Mouse (Mus musculus): Measurements from ENCODE around the gene Kcnk10.
A peak's percentile ranks its signal among the peaks of the same experiment; 100 is the strongest.

Gene Kcnk10

DNA sequence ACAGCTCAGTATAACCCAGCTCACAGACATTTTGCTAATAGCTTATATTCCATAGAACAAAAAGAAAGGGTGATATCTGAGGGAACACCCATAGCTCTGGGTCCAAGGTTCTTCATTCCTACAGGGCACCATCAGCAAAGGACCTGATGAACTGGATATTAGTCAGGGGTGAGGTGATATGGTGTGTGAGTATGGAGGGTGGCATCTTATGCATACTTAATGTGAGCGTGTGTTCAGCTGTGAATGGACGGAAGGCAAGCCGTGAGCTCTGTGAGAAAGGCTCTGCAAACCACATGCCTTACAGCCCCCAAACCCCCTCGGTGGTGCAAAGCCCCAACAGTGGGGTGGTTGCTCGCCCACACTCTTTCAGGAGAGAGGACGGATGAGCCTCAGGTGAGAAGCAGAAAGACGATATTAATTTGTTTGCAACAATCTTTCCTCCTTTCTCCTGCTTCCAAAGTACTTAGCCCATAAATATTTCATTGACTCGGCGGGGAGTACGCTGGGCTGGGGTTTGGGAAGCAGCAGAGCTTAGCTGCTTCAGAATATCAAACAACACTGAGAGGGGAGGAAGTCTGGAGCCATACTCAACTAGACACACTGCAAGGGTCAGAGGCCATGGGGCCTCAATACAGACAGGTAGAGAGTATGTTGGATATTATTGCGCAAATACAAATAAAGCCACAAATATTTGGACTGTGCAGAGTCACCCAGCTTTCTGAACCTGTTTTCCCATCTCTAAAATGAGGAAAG is 76.4 kb downstream of the Kcnk10 start:
- DNase-seq: peak; percentile 66

DNA sequence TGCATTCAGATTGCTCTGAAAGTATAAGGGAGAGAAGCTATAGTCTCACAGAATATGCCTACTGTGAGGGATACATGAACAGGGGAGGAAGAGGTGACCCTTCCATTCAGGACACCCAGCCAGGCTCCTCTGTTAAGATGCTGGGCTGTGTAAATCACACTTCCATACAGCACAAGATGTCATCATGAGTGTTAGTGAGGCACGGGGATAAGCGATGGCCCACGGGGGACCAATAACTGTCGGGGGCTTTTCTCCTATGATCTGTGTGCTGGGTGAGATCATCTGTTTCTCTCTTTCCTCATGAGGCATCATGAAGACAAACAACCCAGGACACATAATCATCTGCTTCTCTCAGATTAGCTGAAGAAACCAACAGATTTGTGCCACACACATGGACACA is 77.1 kb downstream of the Kcnk10 start:
- DNase-seq: peak; percentile 67

DNA sequence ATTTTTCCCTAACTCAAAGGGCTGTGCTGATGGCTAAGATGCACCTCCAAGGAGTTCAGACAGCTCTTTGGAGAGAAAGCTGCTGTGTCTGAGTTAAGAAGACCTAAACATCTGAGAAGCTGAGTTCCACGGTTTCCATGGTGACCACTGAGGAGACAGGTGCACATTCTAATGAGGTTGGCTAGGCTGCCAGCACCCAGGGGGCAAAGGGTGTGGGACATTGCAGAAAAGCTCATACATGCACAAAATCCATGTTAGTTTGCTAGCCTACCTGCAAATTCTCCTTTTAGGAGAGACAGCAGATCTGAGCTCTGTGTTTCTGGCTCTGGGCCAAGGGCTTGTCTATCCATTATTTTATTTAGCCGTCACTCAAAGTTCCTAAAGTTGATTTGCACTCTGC is 96.7 kb downstream of the Kcnk10 start:
- no peak for DNase-seq

DNA sequence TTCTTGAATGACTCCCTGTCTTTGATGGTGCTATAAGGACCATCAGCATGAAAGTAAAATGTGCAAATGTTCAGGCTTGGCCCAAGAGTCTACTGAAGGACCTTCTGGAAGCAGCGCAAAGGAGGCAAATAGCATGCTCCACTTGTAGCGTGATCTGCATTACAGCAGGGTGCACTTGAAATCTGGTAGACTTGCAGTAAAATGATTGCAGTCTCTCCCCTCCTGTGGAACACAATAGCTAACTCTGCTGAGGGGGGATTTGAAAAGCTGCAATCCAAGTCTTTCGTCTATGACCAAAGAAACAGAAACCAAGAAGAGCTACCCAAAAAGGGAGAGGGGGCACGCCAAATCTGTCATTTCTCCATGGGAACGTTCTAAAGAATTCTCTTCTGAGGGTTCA is 97.1 kb downstream of the Kcnk10 start:
- DNase-seq: peak; percentile 56

DNA sequence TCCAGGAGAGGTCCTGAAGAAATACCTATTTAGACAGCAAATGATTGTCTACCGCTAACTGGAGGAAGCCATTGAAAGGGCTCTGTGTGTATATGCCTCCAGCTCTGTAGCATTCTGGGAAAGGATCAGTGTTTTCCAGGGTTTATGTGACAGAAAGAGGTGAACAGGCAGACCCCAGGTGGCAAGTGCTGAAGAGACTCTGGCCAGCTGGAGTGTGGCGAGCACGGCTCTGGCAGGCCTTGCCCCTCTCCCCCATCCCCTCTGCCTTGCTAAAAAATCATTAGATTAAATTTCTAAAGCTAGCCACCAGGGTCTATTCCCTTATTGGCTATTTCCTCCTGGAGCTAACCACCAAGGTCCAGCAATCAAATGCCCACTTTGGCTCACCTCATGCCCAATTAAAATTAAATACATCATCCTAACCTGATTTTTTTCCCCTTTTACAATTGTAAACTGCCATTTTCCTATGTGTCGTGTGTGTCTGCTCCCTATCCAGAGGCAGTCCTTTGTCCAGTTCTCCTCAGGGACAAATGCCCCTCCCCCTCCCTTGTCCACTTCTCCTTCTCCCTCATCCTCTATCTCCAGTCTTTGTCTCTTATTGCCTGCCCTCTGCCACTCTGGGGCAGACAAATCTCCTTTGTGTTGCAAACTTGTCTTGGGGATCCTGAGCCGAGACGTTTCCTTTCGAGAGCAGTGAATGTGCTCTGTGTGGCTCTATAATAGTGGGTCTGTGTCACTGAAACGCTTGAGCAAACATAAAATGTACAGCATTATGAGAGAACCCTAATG is 100.2 kb downstream of the Kcnk10 start:
- DNase-seq: peak; percentile 46

DNA sequence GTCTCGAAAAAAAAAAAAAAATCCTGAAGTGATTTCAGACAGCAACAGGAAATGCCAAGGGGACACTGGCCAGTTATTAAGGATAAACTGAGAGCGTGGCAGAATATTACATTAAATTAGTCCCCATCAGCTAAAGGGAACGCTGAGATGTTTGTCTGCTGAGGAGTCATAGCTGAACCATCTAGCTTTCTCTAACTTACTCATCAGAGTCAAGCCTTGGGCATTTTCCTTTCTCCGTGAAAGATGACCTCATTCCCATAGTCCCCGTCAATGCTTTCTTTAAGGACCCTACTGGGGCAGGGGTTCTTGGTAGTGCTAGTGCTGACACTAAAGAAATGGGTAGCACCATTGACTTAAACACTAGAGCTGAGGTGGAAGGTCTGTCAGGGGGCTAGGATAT is 106.9 kb downstream of the Kcnk10 start:
- peak; percentile 8 for DNase-seq

DNA sequence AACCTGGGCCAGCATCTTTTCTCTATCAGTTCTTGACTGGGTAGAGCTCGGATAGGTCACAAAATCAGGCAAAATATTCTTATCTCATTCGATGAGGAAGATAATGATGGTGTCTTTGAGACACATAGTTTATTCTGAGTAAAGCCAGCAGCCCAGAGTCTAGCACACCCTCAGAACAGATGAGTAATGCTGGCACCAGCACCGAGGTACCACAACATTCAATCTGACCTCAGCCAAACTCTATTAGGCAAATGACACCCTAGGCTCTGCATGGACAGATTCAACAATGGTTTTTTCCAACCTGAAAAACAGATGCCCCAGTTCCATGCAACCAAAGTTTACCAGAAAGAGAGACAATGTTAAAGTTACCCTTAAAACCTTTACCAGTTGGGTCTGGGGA is 108.0 kb downstream of the Kcnk10 start:
- peak; percentile 57 for DNase-seq

DNA sequence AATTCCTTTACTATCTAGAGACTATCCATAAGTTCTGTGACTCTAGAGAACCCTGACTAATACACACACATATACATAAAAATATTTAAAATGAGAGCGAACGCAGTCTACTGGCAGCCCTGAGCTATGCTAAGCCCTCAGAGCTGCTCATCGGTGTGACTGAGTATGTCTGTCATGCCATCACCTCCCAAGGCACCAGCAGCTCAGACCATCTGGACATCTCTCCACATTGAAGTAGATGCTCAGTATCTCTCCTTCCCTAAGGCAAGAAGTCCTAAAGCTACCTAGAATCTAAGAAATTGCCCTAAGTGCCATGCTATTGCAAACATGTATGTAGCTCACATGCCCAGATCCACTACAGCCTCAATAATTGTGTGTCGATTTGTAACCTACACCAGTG is 110.3 kb downstream of the Kcnk10 start:
- DNase-seq: peak; percentile 30

DNA sequence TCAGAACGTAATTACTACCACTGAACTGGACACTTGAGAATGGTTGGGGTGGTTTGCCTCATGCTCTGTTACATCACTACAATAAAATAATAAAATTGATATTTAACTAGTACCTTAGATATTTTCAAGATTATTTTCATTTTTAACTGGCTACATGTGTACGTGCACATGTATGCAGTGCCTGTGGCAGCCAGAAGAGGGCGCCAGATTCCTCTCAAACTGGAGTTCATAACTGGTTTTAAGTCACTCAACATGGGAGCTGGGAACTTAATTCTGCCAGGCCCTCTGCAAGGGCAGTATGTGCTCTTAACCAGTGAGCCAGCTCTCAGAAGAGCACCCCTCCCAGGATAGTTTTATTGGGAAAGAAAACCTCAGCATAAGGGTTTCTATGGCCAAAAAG is 118.2 kb downstream of the Kcnk10 start:
- DNase-seq: peak; percentile 60

DNA sequence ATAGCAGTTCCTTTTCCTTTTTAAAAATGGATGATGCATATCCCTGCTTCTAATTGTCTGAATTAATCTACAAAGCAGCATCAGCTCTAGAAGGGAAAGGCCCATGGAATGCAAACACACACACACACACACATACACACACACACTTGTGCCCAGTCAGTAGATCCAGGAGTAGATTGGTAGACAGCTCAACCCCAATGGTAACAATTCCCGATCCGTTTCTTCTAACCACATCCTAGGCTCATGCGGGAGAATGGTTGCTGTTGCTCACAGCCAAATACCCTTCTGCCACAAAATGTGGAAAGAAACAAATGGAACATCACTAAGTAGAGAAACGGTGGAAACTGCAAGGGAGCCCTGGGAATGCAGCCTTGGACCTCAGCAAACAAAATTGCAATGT is 119.2 kb downstream of the Kcnk10 start:
- peak; percentile 19 for DNase-seq

DNA sequence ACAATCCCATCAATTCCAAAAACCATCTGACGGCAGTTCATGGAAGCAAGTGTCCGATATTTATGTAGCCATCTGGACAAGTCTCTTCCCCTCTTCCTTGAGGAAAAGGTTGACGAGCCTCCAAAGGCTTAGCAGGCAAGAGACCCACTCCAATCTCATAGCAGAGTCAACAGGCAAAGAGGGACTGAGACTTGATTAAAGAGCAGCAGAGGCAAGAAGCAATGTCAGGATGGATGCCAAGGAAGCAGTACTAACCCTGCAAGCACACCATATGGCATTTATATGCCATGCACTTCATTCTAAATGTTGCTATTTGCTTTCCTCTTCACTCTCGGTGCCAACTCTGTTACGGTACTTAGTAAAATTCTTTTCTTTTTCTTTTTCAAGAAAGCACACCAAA is 119.6 kb downstream of the Kcnk10 start:
- no peak for DNase-seq

DNA sequence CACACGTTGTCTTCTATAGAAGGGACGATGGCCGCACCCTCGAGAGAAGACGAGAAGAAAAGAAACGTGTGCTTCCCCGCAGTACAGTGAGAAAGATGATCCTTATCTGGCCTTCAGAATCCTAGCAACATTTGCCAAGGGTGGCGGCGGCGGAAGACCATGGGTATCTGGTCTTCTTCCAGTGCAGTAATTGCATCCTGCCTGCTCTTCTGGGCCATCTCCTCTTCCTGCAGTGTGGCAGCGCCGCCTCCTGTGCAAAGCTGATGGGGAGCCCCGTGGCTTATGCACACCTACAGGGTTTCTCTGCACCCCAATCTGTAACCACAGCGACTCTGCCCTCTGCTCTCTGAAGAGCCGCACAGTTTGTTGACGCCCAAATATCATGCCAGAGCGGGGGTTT is 124.9 kb downstream of the Kcnk10 start:
- no peak for DNase-seq

DNA sequence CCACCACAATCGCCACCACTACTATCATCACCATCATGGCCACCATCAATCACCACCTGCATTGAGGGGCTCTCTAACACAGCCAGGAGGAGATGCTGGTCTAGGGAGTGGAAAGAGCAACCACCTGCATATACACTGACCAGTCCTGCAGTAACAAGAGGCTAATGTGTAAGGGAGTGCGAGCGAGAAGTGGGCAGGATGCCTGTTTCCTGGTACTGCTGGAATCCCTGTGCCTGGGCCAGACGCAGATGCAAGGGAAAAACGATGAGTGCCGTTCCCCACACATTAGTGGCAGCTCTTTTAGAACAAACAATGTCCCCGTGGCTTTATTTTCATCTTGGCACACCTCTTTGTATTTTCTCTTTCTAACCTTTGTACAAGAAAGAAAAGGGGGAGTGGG is 125.5 kb downstream of the Kcnk10 start:
- DNase-seq: peak; percentile 81

DNA sequence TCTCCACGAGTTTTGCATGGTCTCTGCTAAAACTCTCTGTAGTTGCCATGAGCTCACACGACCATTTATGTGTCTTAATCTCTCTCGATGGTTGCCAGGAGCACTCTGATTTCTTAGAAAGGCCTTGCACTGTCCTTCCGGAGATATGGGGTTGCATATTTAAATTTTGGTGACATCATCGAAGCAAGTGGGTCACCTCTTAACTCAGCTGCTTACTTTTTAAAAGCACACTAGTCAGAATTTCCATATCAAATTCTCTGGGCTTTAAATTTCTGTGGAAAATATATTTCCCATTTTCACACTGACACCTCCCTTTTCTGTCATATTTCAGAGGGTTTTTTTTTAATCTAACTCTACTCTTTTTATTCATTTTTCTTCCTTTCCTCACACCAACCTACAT is 132.5 kb downstream of the Kcnk10 start:
- no peak for DNase-seq

DNA sequence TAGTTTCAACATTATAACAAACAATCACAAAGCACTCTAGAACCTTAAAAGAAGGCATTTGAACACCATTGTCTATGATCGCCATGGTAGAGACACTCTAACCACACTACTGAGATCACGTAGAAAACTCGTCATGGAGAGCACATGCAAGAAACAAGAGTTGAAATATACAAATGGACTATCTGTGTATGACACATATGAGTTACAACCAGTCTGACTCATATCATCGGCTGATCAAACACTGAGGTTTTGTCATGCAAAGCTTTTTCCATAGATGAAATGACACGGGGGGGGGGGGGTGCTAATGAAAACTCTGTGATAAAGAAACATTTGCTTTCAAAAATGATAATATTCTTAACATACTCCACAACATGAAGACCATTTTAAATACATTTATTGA is 133.2 kb downstream of the Kcnk10 start:
- DNase-seq: peak; percentile 23

DNA sequence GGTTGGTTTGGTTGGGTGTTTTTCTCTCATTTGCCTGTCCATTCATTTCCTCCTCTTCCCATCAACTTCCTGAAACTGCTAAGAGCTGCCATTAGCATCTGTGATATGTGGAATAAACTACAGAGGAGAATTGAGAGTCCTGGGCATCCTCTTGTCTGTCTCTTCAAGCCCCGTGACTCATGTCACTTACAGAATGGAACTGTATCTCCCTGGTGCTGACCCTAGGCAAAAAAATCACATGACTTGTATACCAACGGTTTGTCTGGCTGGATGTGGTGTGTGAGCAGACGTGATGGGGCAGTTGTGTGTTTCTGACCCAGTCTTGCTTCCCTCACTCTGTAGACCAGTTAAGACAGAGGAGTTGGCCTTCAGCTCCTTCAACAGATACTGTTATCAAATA is 134.4 kb downstream of the Kcnk10 start:
- DNase-seq: peak; percentile 41

DNA sequence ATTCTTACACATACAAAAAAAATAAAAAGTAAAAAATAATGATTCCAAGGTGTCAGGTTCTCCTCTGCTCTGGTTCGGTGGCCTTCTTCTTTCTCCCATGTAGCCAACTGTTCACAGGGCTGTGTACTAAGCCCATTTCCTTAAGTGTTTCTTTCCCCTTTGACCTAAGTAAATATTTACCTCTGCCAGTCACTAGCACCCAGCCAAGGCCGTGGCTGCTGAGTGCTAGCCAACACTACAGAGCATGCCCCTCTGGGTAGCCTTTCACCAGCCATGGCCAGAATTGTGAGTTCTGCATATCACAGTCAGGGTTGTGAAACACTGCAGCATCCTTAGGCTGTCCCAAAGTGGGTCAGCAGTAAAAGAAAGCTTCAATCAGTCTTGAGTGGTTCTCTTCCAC is 140.0 kb downstream of the Kcnk10 start:
- DNase-seq: no peak

DNA sequence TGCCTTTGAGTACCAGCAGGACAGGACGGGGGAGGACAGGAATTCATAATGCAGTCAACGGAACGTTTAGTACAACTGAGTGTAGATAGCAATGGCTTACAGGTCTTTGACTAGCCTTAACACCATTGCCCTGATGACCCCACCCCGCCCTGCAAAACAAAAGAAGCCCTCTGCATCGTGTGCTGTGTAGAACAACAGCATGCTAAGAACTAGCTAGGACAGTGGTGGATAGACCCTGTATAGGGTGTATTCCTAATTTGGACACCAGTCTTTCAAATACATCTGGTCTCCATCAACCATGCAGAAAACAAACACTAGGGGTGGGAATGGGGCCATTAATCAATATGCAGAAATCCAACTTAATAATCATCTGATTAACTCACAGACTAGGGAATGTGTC is 147.4 kb downstream of the Kcnk10 start:
- peak; percentile 15 for DNase-seq

DNA sequence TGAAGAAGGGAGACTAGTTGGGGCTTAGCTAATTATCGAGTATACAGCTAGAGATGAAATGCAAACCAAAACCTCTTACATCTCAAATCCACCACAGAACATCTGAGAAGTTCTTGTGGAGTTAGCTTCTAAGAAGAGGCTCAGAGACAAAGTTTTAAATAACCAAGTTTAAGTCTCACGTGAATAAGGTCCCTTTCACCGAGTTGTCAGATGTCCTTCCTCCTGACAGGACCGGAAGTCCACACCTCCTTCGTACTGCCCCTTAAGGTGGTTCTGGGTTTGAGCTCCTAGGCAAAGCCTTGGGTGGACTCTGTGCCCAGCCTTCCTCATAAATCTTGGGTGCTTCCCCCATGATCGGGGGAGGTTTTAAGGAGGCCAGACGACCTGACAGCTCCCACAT is 156.8 kb downstream of the Kcnk10 start:
- peak; percentile 82 for DNase-seq

DNA sequence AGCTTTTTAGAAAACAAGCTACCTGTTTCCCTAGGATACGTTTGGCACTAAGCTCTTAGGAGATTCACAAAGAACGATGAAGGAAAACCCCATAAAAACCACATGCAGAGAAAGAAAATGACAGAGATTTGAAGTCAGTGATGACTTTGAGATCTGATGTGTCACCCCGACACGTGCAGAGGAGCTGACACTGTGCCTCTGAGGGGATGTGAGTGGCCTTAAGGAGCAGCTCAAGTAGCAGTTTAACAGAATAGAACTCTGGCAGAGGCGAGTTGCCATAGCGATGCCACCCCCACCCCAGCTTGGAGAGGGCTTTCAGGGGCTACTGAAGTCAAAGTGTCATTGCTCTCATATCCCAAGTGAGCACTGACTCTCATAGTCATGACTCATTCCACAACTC is 158.3 kb downstream of the Kcnk10 start:
- no peak for DNase-seq

DNA sequence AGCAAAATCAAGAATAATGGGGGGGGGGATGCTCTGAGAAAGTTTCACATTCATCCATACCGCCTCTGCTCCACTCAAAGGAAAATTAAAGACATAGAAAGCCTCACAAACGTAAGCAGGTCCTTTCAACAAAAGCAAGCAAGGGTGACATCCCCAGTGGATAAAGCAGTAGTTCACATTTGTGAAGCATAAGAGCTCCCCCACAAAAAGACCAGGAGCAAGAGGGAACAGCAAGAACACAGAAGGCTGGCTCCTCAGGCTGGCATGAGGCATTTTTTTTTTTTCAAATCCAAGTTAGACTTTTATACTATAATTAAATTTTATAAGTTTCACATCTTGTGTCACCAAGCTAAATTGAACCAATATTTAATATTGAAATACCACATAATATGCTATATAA is 168.5 kb downstream of the Kcnk10 start:
- no peak for DNase-seq

DNA sequence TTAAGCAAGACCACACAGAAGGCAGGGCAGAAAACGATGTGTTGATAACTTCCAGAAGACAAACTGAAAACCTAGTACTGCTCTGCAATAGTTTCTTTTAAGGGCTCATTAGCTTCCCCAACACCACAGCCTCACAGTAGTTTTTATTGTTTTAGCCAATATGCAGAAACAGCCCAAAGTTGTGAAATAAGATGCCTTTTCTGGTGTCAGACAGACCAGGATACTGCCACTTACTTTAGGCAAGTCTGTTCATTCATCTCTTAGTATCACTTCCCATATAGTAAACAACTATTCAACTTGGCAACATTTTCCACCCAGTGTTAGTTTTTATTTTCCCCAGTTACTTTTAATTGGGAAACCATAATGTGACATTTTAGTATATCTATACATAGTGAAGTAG is 171.5 kb downstream of the Kcnk10 start:
- DNase-seq: no peak

DNA sequence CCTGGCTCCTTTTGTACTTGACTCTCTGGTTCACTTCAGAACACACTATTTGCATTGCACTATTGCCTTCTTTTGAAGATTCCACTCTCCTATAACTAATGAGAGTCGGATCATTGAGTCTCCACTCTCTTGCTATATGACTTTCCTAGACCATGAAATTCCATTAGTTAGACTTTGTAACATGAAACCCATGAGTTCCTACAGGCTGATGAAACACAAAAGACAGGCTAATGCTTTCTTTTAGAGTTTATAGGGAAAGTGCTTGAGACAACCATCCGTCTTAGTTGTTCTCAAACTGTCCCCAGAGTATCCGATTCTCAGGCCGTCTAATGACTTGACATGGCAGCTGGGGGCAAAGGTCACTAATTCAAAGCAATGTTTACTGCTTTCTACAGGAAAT is 172.0 kb downstream of the Kcnk10 start:
- DNase-seq: no peak

DNA sequence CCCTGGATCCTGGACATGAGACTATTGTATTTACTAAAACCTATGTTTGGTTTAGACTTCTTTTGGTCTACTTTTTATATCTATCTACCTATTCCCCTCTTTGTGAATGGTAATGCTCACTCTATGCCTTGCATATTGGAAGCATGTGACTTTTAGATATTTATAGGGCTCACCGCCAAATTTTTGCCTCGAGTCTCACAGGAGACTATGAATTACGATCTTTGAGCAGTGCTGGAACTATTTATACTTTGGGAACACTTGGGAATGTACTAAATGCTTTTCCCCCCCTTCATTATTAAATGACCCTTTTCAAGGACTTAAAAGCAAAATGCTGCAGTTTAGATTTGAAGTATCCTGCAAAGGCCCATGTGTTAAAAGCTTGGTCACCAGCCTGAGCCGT is 181.5 kb downstream of the Kcnk10 start:
- no peak for DNase-seq

DNA sequence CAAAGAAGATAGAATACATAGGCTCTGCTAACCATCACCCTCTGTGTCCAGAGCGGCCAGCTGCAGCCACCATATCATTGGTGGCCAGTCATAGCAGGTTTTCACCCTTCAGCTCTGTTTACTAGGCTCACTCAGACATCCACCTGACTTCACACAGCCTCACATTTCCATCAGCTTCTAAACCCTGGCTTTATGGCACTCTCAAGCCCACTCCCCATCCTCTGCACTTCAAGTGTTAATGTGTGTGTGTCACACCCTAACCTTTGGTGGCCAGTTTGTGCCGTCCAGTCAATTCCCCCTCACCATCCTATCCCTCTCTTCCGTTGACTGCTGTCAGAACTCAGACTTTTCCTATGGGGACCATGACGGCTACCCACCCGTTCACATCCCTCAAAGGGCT is 184.0 kb downstream of the Kcnk10 start:
- peak; percentile 84 for DNase-seq

Measured in heart, adult 11 months (tissue).